Mouse (Mus musculus) adrenal gland, postnatal 25 days (tissue): Measurements from ENCODE around the gene Rcan3. TPM values are rescaled to one million over a fixed set of nuclear protein-coding genes. Genes with fewer than 3 reads are reported as not detected.

Experiments
- DNase-seq: peaks from one replicate; pipeline ENCODE4 v3.0.0; 2021; ENCODE audit warnings: mixed read lengths
- long read RNA-seq: library from polyadenylated mRNA; stranded (forward); transcript quantifications from one replicate; pipeline ENCODE4 v2.0.0, GENCODE M21; 2021
- total RNA-seq: library from RNA; stranded (reverse); gene quantifications from 2 replicates; pipeline ENCODE4 v1.2.3, GENCODE M21; 2021

Gene Rcan3
- 11.9 and 16.9 TPM in 2 replicates for total RNA-seq
- long read RNA-seq, partial matches to known transcripts, result 0 of 8 reads
- long read RNA-seq, other reads (novel, unspliced or antisense), result 8 of 8 reads

DNA sequence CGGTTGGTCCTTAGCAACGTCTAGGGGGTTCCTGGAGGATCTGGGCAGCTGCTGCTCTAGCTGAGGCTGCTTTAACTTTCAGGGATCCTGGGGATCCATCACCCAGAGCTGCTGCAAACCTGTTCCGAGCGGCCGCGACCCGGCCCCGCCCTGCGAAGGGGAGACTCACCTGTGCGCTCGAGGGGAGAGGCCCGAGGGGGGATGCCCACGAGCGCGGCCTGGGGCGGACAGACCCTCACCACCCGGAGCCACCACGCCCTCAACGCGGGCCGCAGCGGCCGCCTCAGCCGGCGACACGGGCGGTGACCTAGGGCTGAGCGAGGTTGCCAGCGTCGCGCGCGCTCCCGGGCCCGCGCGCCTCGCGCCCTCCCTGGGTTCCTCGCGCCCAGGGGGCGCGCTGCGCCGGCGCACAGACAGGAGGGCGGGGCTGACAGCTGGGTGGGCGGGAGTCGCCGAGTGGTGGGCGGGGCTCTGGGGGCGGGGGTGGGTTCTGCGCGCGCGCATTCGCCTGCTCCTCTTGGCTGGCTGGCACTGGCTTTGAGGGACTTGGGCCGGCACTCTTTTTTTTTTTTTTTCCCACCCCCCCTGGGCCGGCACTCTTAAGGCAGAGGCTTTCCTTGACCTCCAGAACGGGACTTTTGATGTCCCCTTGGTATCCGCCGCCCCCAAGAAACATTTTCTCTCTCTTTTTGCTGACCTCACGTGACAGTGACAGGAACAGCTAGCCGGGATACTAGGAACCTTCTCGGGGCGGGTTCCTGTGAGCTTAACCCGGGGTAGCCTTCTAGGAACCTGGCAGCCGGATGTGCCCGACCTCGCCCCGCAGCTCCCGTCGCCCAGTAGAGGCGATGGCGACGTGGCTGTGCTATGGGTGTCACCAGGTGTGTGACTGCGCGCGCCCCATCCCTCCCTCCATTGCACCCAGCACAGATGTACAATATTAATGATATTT, at the start of gene Rcan3:
Gene Rcan3 (minus strand): TSS at position 411 of the 952 bp plus-strand sequence.
- peak; percentile 89 for DNase-seq

DNA sequence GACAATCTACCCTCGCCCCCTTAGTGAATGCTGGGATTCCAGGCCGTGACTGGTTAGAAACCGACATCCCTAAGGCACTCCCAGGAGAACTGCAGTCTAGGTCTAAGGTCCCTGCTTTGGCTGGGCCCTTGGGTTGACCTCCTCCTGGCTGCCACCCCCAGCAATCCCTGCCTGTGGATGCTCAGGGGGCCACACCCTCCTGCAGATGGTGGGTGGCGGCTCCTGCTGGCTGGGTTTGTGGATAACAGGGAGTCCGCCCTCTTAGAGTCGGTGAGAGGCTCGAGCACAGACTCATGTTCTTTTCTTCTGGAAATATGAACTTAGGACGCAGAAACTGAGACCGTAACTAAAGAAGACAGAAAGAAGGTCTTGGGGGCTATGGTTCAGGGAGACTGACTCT, 46.7 kb upstream of the Rcan3 start:
- DNase-seq, result no peak

DNA sequence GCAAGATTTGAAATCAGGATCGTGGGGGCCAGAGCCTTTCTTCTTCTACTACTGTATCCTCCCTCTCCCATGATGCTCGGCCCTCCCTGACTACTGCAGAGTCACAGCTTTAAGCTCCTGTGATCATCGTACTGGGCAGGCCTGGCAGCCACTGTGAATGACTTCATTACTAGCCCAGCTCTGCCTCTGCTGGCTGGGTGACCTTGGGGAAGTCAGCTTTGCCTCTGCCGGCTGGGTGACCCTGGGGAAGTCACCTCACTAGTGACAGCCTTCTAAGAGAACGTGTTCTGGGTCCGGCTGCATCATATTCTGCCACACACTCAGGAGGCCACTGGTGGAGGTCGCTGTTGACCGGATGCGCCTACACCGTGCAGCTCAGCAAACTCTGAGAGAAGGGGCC, 44.2 kb upstream of the Rcan3 start:
- peak; percentile 19 for DNase-seq

DNA sequence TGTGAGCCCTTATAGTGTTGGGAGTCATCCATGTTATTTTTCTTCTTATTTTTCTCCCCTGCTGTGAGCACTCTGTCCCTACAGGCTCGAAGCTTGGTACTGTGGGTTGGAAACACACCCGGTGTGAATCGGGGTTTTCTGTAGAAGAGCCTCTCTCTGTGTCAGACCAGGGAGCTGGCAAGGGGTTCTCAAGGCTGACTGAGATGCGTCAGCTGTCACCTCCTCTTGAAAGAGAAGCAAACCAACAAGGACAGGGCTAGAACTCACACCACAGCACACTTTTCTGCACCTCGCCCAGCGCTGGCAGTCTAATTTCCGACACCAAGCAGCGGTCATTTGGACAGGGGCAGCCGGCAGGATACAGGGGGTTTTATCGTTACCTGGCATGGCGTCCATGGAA, 29.8 kb upstream of the Rcan3 start:
- DNase-seq, result peak; percentile 26

DNA sequence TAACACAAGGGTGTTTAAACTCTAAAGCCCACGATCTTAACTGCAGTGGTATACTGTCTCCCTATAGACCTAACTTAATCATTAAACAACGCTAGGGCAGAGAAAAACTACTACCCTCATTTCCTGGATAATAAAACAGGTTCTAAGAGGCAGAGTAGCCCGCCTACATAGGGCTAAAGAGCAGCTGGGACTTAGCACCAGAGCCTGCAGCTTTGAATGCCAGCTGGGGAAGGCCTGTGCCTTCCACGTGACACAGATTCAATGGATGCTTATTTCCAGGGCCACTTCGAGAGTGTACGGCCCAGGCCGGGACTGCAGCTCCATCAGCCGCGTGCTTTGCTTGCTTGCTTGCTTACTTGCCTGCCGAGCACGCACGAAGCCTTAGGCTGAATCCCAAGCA, 19.9 kb upstream of the Rcan3 start:
- DNase-seq, result no peak

DNA sequence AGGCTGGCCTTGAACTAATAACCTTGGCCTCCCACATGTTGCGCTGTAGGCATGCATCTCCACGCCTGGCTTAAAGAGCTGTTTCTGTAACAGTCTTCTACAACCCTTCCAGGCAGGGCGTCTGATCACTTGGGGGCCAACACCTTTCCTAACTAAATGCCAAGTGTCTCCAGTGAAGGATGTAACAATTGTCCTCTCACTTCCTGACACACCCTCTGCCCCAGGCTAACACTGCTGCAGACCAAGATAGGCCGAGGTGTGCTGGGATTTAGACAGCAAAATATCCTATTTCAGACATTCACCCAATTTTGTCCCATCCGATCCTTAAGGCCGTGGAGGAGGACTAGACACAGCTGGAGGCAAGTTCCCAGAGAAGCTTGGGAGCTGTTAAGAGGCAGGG, 19.5 kb upstream of the Rcan3 start:
- no peak for DNase-seq

DNA sequence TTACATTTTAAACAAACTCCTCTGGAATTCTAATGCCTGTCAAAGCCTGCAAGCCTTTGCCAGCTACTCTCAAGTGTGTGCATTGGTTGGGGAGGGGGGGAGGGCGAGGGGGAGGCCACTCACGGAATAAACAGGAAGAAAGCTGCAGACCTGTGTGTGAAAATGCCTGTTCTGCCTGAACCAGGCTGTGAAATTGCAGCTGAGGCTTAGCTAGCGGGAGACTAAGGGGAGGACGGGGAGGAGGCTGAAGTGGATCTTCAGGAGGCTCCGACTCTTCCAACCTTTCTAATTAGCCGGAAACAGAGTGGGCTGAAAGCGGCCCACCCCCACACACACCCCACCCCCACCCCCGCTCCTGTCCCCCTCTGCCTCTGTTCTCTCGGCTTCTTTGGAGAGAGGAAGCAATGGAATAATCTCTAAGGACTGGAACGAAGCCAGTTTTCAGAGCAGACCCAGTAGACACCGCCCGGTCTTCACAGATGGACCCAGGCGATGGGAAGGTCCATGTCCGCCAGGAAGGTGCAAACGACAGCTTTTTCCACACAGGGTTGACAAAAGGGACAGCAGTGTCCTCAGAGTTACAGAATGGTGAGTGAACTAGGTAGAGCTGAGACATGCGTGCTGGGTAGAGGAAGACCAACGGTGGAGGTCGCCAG, 17.8 kb upstream of the Rcan3 start:
- DNase-seq, result no peak

DNA sequence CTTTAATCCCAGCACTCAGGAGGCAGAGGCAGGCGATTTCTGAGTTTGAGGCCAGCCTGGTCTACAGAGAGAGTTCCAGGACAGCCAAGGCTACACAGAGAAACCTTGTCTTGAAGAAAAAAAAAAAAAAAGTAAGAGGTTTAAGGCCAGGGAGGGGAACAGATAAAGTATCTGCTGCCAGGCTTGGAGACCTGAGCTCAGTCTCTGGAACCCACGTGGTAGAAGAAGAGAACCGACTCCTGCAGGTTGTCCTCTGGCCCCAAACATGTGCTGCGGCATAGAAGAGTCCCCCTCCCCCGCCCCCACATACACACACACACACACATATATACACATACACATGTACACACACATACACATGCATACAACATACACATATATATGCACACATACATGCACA, 8.8 kb upstream of the Rcan3 start:
- no peak for DNase-seq

DNA sequence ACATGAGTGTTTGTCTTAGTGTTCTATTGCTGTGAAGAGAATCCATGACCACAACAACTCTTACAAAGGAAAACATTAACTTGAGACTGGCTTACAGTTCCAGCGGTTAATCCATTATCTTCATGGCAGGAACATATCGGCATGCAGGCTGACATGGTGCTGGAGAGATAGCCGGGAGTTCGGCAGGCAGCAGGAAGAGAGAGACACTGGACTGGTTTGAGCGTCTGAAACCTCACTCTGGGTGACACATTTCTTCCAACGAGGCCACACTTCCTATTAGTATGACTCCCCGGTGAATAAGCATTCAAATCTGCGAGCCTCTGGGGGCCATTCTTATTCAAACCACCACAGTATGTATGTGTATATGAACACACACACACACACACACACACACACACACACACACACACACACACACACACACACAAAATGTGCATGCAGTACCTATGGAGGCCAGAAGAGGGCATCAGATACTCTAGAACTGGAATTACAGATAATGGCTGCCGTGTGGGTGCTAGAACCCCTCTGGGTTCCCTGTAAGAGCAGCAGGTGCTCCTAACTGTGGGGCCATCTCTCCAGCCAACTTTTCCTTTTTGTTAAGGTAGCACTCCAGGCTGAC, 6.4 kb upstream of the Rcan3 start:
- no peak for DNase-seq

DNA sequence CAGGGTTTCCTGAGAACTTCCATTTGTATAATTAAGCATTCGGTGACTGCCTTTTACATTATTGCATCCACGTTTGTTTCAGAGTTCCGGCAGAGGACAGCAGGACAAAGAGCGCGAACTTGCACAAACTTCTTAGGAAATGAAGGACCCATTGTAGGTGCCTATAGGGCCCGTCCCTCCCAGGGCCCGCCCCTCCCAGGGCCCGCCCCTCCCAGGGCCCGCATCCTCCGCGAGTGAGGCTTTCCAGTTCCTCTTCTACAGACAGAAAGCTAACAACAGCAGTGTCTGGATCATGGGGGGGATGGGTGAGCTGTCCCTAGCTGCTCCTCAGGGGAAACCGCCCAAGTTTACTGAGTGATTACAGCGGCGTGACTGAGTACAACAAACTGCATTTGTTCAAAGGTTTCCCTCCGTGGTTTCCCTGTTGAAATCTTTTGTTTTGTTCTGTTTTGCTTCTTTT, 5.6 kb upstream of the Rcan3 start:
- peak; percentile 47 for DNase-seq

DNA sequence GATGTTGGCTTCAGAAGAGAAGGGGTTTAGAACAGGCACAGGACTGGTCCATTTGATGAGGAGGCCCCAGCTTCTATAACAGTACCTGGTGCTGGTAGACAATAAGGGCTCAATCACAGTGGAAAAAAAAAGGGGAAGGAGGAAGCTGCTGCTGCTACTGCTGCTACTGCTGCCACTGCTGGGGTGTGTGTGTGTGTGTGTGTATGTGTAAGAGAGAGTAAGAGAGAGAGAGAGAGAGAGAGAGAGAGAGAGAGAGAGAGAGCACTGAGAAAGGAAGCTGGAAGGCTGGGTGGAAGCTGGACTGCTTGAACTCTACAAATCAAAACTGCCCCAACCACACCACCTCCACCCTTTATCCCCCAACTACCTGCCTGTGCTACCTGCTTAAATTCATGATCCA, 4.3 kb upstream of the Rcan3 start:
- DNase-seq, result no peak

DNA sequence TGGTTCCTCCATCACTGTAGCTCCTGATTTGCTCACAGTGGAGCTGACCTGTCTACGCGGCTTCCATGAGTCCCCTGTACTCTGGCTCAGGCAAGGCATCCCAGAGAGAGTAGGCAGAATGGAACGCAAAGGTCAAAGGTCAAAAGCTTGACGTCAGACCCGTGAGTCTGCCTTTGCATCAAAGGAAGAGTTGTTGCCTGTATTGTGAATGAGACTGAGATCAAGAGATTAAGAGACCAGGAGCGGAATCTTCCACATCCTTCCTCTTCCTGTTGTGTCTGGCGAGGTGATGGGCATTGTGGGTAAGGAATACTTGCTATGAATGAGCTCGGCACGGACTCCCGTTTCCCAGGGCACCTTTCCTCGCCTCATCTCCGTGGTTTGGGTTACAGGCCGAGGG, 2.6 kb upstream of the Rcan3 start:
- peak; percentile 16 for DNase-seq

DNA sequence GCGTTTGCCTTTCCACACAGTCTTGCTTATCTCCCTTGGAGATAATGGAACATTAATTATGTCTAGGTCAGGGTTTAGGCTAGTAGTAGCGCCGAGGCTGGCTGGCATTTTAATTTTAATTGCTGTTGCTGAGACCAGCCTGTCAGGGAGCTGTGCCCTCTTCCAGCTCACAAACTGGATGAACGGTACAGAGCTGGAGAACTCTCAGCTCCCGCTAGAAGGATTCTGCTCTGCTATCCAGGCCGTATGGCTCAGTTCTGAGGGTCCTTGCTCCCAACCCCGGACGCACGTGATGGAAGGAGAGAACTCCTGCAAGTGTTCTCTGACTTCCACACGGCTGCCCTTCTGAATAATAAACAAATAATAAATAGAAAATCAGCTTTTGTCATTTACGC, 739 bp upstream of the Rcan3 start:
- DNase-seq, result no peak

DNA sequence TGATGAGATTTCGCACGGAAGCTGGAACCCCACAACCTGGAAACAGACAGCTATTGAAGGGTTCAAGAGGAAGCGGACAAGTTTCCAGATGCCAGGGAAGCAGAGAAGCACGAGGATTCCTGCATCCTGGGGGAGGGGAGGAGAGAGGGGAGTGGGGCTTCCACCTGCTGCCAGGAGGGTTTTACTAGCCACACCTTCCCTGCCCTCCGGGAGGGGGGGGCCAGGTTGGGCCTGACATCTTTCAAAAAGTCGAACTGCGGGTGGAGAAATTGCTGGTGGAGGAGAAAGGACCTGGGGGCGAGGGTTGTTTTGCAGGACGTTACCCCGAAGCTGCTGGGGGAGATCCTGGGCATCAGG, 589 bp downstream of the Rcan3 start:
- DNase-seq, result no peak

DNA sequence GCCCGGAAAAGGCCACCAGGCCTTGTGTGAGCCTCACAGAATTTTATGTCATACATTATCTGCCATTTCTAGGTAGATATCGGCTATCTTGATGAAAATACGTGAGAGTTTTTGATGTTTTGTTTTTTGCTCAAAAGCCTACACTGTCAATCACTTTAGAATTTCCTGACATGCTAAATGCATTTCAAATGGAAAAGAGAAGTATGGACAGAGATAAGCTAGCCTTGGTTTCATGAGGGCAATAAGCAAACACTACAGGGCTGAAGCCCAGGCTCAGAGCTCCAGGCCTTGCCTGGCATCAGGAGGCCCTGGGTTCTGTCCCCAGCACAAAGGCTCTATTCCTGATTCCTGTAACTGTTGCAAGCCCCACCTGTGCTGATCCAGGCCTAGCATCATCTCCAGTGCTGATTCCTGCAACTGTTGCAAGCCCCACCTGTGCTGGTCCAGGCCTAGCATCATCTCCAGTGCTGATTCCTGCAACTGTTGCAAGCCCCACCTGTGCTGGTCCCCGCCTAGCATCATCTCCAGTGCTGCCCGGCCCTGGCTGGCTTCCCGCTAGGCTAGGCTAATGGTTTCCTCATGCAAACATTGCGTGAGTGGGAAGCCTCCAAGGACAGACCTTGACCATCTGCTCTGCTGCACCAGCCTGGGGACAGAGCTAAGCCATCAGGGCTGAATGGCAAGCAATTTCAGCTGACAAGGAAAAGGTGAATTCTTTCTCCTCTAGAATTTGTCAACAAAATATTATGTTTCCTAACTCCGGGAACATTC, 3.5 kb downstream of the Rcan3 start:
- peak; percentile 43 for DNase-seq

DNA sequence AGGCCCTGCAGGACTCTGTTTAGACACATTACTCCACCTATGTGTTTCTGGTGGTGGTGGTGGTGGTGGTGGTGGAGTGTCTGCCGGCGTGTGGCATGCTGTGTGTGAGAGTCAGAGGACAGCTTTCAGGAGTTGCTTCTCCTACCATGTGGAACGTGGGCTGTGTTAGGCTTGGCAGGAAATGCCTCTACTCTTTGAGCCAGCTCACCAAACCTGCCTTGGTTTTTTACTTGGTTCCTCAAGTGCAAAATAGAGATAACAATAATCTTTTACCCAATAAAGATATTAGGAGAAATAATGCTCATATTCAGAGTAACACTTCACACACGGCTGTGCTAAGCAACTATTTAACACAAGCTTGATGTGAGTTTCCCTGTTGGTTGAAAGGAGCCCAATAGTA, 4.3 kb downstream of the Rcan3 start:
- no peak for DNase-seq

DNA sequence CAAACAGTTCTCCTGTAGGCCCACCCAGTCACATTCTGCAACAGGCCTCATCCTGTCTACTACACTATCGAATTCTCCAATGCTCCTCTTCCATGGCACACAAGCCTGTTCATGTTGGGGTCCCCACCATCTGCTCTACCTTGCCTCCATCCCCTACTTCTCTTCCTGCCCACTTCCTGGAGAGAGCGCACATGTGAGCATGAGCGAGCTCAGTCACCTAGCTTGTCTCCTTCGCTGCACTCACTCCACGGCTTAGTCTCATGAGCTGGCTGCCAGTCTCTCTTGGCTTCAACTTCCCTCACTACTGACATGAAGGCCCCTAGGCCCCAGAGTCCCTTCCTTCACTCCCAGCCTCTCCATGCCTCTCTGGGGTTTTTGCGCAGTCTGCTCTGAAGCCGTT, 7.1 kb downstream of the Rcan3 start:
- no peak for DNase-seq

DNA sequence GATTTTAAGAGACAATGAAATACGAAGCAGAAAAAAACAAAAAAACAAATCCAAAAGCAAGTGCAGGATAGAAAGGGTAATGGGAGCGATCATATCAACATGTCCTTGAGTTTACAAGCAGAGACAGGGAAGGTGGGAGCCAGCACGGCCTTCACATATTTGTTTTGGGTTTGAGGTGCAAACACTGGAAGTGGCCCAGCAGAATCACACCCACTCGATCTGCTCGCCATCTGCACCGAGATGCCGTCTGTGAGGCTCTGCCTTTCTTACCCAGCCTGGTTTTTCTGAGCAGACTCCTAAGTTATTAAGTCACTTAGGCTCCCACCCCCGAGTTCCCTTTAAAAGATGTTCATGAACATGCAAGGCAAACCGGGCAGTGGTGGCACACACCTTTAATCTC, 8.0 kb downstream of the Rcan3 start:
- DNase-seq, result no peak

DNA sequence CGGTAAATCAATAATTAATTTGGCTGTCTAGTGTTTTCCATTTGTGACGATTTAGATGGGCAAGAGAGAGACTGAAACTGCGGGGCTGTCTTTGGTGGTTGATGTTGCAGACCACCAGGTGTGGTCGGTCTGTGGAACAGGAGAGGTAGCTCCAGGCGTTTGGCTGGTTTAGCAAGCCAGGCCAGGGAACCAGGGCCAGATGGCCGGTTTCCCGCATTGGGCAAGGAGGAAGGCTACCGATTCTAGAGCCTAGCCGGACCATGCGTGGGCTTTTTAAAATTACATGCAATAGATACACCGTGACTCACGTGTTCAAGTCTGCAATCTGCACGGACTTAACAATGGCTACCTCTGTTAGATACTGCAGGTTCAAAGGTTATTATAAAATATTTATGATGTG, 12.7 kb downstream of the Rcan3 start:
- no peak for DNase-seq

DNA sequence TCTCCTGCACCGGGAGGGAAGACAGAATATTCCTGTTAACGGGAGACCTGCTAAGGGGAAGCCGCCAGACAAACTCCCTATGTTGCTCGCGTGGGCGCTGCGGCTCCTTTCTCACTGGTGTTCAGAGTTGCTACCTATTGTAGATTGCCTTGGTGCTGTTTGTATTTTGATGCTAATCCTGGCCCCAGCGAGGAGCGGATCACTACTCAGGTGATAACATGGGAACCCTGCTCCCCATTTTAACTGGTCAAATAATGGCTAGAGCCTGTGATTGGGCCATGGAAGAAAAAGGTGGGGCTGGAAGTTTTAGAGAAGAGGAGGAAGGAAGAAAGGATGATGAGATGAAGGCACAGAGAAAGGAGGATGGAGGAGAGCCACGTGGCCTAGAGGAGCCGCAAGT, 13.2 kb downstream of the Rcan3 start:
- no peak for DNase-seq

DNA sequence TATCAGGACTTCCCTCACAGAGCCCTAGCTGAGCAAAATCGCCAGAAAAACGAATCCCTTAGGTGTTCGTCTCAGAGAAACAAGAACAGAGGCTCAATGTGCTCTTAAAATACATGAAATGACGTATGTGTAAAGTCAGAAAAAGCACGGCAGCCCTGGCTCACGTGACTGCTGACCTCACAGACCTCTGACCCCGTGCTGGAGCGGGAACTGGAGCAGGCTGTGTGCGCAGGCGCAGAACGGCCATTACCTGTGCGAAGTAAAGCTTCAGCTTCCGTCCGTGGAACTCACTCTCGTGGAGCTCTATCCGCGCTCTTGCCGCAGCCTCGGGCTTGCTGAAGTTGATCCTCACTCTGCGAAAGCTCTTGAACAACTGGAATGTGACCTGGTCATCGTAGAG, 13.7 kb downstream of the Rcan3 start:
- DNase-seq, result no peak

DNA sequence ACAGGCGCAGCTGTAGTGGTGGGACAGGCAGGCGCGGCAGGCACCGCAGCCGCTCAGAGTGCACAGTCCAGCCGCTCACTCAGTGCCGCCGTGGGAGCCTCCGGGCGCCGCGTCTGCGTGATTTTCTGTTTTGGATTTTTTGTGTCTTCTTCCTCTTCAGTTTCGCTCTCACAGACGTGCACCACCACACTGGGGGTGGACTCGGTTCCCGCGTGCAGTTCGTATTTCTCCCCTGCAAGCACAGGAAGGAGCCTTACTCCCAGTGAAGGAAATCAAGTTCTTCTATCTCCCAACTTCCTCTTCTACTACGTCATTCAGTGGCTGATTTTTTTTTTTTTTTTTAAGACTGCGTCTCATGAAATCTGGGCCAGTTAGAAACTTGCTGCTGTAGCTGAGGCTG, 17.3 kb downstream of the Rcan3 start:
- no peak for DNase-seq
